Mouse (Mus musculus) lung, embryonic 15.5 days (tissue): ENCODE results near the gene Serpinb2. TPM values are rescaled to one million over a fixed set of nuclear protein-coding genes. Genes with fewer than 3 reads are reported as not detected.

Source experiments
- ATAC-seq: fragments of 200-750 bp; cut with Nextera tagmentation; 2 replicates; pipeline ENCODE4 v1.8.0; 2017; ENCODE audit warnings: moderate number of reproducible peaks, borderline replicate concordance; ENCODE audit not compliant: low FRiP score, low TSS enrichment; ENCODE audit errors: extremely low read depth
- H3K27ac ChIP-seq: fragments of 300-500 bp; sonication (generic); 2 replicates; pipeline ENCODE4 v1.5.1; 2015; ENCODE audit warnings: moderate library complexity, mild to moderate bottlenecking, inconsistent platforms
- H3K27me3 ChIP-seq: fragments of 300-500 bp; sonication (generic); 2 replicates; pipeline ENCODE4 v1.6.1; 2015; ENCODE audit warnings: inconsistent platforms
- H3K36me3 ChIP-seq: fragments of 300-500 bp; sonication (generic); 2 replicates; pipeline ENCODE4 v1.6.1; 2015; ENCODE audit warnings: inconsistent platforms
- H3K4me1 ChIP-seq: fragments of 300-500 bp; sonication (generic); 2 replicates; pipeline ENCODE4 v1.6.1; 2015; ENCODE audit warnings: inconsistent platforms
- H3K4me2 ChIP-seq: fragments of 300-500 bp; sonication (generic); 2 replicates; pipeline ENCODE4 v1.6.1; 2015; ENCODE audit warnings: inconsistent platforms, mild to moderate bottlenecking, moderate library complexity
- H3K4me3 ChIP-seq: fragments of 300-500 bp; sonication (generic); 2 replicates; pipeline ENCODE4 v1.5.1; 2015; ENCODE audit warnings: mild to moderate bottlenecking, inconsistent platforms
- H3K9ac ChIP-seq: fragments of 300-500 bp; sonication (generic); 2 replicates; pipeline ENCODE4 v1.6.1; 2015; ENCODE audit warnings: inconsistent platforms
- H3K9me3 ChIP-seq: fragments of 300-500 bp; sonication (generic); 2 replicates; pipeline ENCODE4 v1.6.1; 2016; ENCODE audit warnings: inconsistent platforms
- WGBS: fragments of 180-500 bp; shearing (Covaris S2); methylation state at CpG from one replicate; pipeline ENCODE4 v1.1.7; 2015; 5-methylcytosine and 5-hydroxymethylcytosine counted together
- polyA plus RNA-seq: library from polyadenylated mRNA; unstranded; fragments of >200 nt; fragmentation: Nextera tagmentation; extraction: Ambion mirVana; gene quantifications from 2 replicates; pipeline ENCODE4 v1.2.1, GENCODE M21; 2015

Gene Serpinb2
- 0.18 and 0.37 TPM in 2 replicates for polyA plus RNA-seq

GRCm38 (mm10) chr1:107511252-107511651, at the start of gene Serpinb2:
TSS of gene Serpinb2 (plus strand) at chr1:107511423.
- WGBS: 75% methylated on average over 5 of the region's 5 CpGs
- no peak for ATAC-seq
- no peak within 1 kb of the TSS for H3K4me2 ChIP-seq

GRCm38 (mm10) chr1:107479909-107480308, 31.3 kb upstream of the Serpinb2 start:
- Histone ChIP-seq H3K27me3 (no peaks in the 10 kb centered on the region), H3K9me3 (no peaks in the 10 kb centered on the region), H3K9ac (no peak overlapping the region), H3K4me1 (no peaks in the 10 kb centered on the region), H3K27ac (no peak overlapping the region), H3K4me3 (no peak overlapping the region), H3K36me3 (no peaks in the 10 kb centered on the region), H3K4me2 (no peak overlapping the region)
- no peak for ATAC-seq

More at GRCm38 (mm10) chr1:107511252-107511651, at the start of gene Serpinb2:
- no peaks in the 10 kb centered on the region for H3K36me3 ChIP-seq
- no peaks in the 10 kb centered on the region for H3K9me3 ChIP-seq
- H3K9ac ChIP-seq: no peak within 1 kb of the TSS
- no peaks in the 10 kb centered on the region for H3K27me3 ChIP-seq
- H3K4me1 ChIP-seq: no peaks in the 10 kb centered on the region
- no peak within 1 kb of the TSS for H3K4me3 ChIP-seq
- H3K27ac ChIP-seq: no peak within 1 kb of the TSS

DNA sequence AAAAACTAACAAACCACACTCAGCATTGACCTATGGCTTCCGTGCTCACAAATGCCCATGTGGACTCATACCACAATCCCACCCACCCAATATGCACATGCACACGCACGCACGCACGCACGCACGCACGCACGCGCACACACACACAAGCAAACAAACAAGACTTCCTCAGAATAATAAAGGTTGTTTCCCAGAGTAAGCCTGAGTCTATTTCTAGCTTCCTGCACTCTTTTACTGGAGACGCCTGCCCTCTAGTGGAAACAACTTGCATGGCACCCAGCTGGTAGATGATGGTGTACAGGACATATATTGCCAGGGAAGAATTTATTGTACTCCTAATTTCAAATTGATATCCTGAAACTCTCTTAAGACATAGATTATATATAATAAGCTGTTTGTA, 29.8 kb upstream of the Serpinb2 start:
- H3K4me2 ChIP-seq: peak overlapping the region; percentile 18; the same call in 1 of the 2 replicates
- no peaks in the 10 kb centered on the region for H3K9me3 ChIP-seq
- H3K4me3 ChIP-seq: no peak overlapping the region
- no peaks in the 10 kb centered on the region for H3K36me3 ChIP-seq
- peak; percentile 70; the same call in 1 of the 2 replicates for ATAC-seq
- WGBS: 13% methylated on average over 11 of the region's 11 CpGs
- no peak overlapping the region for H3K9ac ChIP-seq
- H3K27ac ChIP-seq: no peak overlapping the region
- H3K4me1 ChIP-seq: no peaks in the 10 kb centered on the region
- H3K27me3 ChIP-seq: no peaks in the 10 kb centered on the region

GRCm38 (mm10) chr1:107489577-107489976, 21.6 kb upstream of the Serpinb2 start:
- no peaks in the 10 kb centered on the region for H3K27me3 ChIP-seq
- H3K27ac ChIP-seq: no peak overlapping the region
- no peak overlapping the region for H3K4me3 ChIP-seq
- H3K4me1 ChIP-seq: no peaks in the 10 kb centered on the region
- no peak overlapping the region for H3K9ac ChIP-seq
- no peaks in the 10 kb centered on the region for H3K9me3 ChIP-seq
- H3K4me2 ChIP-seq: no peak overlapping the region
- 60% methylated on average over 8 of the region's 8 CpGs for WGBS
- no peak for ATAC-seq
- no peaks in the 10 kb centered on the region for H3K36me3 ChIP-seq

DNA sequence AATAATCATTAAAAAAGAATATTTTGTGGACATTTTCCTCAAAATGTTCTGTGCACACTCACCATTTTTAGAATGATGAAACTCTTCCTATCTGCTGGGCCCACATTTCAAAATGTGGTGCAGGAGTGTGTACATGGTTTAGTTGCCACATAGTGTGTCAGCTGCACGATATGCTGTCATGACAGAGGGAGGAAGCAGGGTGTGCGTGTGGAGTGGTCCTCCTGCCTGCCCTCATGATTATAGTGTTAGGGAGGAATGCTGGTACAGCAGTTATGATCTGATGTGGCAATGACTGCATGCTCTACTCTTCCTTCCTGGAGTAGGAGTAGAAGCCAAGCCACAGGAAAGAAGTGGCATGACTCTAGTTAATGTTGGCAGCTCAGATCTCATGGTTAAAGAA, 14.4 kb upstream of the Serpinb2 start:
- ATAC-seq: no peak
- Histone ChIP-seq H3K36me3 (no peaks in the 10 kb centered on the region), H3K9ac (no peak overlapping the region), H3K9me3 (no peaks in the 10 kb centered on the region), H3K4me1 (no peaks in the 10 kb centered on the region), H3K27ac (no peak overlapping the region), H3K4me3 (no peak overlapping the region), H3K27me3 (no peaks in the 10 kb centered on the region), H3K4me2 (no peak overlapping the region)
- 47% methylated on average over 2 of the region's 2 CpGs for WGBS

DNA sequence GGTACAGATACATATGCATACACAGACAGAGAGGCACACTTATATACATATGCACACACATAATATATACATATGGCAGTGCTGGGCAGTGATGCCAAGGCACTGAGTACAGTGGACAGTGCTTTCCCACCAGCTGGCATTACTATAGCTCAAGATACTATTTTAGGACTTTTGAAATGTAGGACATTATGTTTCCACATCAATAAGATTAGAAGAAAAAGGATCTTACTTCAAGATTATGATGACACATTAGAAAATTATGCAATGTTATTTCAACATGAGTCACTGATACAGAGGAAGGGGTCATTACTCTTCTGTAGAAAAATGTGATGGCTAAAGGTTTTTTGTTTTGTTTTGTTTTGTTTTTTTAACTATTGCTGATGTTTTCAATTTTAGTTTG, 9.2 kb upstream of the Serpinb2 start:
- Histone ChIP-seq H3K36me3 (no peaks in the 10 kb centered on the region), H3K9ac (no peak overlapping the region), H3K4me1 (no peaks in the 10 kb centered on the region), H3K4me3 (no peak overlapping the region), H3K27ac (no peak overlapping the region), H3K4me2 (no peak overlapping the region), H3K27me3 (no peaks in the 10 kb centered on the region), H3K9me3 (no peaks in the 10 kb centered on the region)
- no peak for ATAC-seq

DNA sequence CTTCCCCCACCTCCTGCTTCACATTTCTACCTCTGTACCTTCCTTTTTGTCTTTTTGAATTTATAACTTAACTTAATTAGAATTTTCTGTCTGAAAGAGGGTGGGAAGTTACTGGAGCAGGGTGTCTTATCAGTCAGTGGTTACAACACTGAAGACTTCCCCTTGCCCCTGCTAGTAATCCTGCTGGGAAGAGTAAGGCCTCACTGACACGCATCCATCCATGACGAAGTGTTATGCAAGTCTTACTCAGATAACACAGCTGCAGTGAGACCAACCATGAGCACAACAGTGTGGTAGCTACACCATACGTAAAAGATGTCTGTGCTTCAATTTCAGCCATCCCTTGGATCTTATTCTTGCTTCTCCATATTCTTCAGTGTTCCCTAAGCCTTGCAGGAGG, 7.9 kb upstream of the Serpinb2 start:
- Histone ChIP-seq H3K4me1 (no peaks in the 10 kb centered on the region), H3K27me3 (no peaks in the 10 kb centered on the region), H3K4me2 (no peak overlapping the region), H3K9ac (no peak overlapping the region), H3K36me3 (no peaks in the 10 kb centered on the region), H3K9me3 (no peaks in the 10 kb centered on the region), H3K27ac (no peak overlapping the region), H3K4me3 (no peak overlapping the region)
- 56% methylated on average over 3 of the region's 3 CpGs for WGBS
- ATAC-seq: no peak

- Histone ChIP-seq H3K27me3 (no peaks in the 10 kb centered on the region), H3K9me3 (no peaks in the 10 kb centered on the region), H3K36me3 (no peaks in the 10 kb centered on the region), H3K4me3 (no peak overlapping the region), H3K4me2 (no peak overlapping the region), H3K4me1 (no peaks in the 10 kb centered on the region), H3K27ac (no peak overlapping the region), H3K9ac (no peak overlapping the region)
- WGBS: 69% methylated on average over 8 of the region's 8 CpGs
- ATAC-seq: no peak
These were observed 5.2 kb upstream of the Serpinb2 start for GRCm38 (mm10) chr1:107505898-107506562.

- H3K36me3 ChIP-seq: no peaks in the 10 kb centered on the region
- WGBS: 56% methylated on average over 2 of the region's 2 CpGs
- H3K27me3 ChIP-seq: no peaks in the 10 kb centered on the region
- no peak overlapping the region for H3K9ac ChIP-seq
- no peaks in the 10 kb centered on the region for H3K4me1 ChIP-seq
- no peaks in the 10 kb centered on the region for H3K9me3 ChIP-seq
- H3K4me2 ChIP-seq: no peak overlapping the region
- no peak for ATAC-seq
- H3K4me3 ChIP-seq: no peak overlapping the region
- H3K27ac ChIP-seq: no peak overlapping the region
These were observed 1.2 kb downstream of the Serpinb2 start for GRCm38 (mm10) chr1:107512194-107513138.

DNA sequence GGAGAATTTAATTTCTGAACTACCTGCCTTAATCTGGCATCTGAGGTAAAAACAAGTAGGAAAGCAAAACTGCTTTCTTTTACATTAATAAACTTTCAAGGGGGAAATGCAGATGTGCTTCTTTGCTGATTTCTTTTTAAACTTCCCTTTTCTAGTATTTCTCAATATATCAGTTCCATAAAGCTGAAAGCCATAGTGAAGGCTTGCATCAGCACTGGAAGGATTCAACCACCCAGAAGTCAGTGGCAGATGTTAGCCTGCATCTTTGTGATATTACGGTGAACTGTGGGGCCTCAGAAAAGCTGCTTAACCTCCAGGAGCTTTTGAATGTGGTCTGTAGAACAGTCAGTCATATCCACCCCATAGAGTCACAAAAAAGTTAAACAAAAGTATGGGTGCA, 2.3 kb downstream of the Serpinb2 start:
- no peak overlapping the region for H3K9ac ChIP-seq
- no peak overlapping the region for H3K27ac ChIP-seq
- 85% methylated on average over 1 of the region's 1 CpGs for WGBS
- no peaks in the 10 kb centered on the region for H3K9me3 ChIP-seq
- H3K36me3 ChIP-seq: no peaks in the 10 kb centered on the region
- no peak for ATAC-seq
- no peak overlapping the region for H3K4me2 ChIP-seq
- H3K4me1 ChIP-seq: no peaks in the 10 kb centered on the region
- no peaks in the 10 kb centered on the region for H3K27me3 ChIP-seq
- no peak overlapping the region for H3K4me3 ChIP-seq

DNA sequence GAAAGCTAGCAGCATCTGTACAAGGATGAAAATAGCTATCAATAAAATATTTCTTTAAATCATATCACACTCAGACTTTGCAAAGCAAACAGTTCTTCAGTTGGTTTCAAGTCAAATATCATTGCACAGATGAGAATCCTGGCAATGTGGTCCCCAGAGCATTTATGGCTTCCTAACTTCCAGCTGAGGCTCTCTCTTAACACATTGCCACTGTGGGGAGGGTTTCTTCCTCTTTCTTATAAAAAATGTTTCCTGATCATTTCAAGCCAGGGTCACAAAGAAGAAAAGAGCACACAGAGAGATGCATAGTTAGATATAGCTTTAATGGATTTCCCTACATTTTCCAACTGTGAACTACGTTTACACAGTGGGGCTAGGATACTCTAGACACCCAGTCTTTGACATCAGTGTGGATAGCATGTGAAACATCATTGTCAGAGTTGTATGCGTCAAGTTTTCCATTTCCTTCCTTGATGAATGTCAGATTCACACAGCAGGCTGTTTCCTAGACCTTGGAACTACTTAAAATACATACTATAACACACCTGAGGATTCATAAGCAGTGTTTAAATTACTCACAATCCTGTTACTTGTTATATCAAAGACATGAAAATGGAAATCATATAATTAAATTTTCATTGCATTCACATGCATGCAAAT, 4.7 kb downstream of the Serpinb2 start:
- no peak overlapping the region for H3K4me3 ChIP-seq
- H3K27ac ChIP-seq: no peak overlapping the region
- H3K9me3 ChIP-seq: no peaks in the 10 kb centered on the region
- H3K36me3 ChIP-seq: no peaks in the 10 kb centered on the region
- H3K27me3 ChIP-seq: no peaks in the 10 kb centered on the region
- no peaks in the 10 kb centered on the region for H3K4me1 ChIP-seq
- H3K9ac ChIP-seq: no peak overlapping the region
- WGBS: 68% methylated on average over 2 of the region's 2 CpGs
- no peak for ATAC-seq
- no peak overlapping the region for H3K4me2 ChIP-seq

- 69% methylated on average over 4 of the region's 4 CpGs for WGBS
- no peaks in the 10 kb centered on the region for H3K27me3 ChIP-seq
- no peak for ATAC-seq
These were observed 14.4 kb downstream of the Serpinb2 start for GRCm38 (mm10) chr1:107525592-107525991.

More at GRCm38 (mm10) chr1:107525592-107525991, 14.4 kb downstream of the Serpinb2 start:
- no peaks in the 10 kb centered on the region for H3K4me1 ChIP-seq
- no peak overlapping the region for H3K4me2 ChIP-seq
- H3K36me3 ChIP-seq: no peaks in the 10 kb centered on the region
- H3K4me3 ChIP-seq: no peak overlapping the region
- H3K9me3 ChIP-seq: no peaks in the 10 kb centered on the region
- no peak overlapping the region for H3K9ac ChIP-seq
- H3K27ac ChIP-seq: no peak overlapping the region
